ENCODE assay signal across 29 mouse cellular contexts in genomic region chr11:58984657-58985056, GRCm38 (mm10). TPM values are rescaled to one million over a fixed set of nuclear protein-coding genes. Genes with fewer than 3 reads are reported as not detected.
A peak's percentile ranks its signal among the peaks of the same experiment; 100 is the strongest.
DNase-seq lines count a peak whose midpoint lies in the region; ATAC-seq and TF ChIP-seq lines count a peak whose summit lies in the region.
"Had no signal": no experiment of that assay in that cellular context is flagged by ENCODE, and none has a peak within 500 bp of the region (broad histone marks: within the 10 kb centered on the region; RNA-seq: fewer than 3 reads in every experiment).

No protein-coding gene starts in this region.

- no peak for TF ChIP-seq POLR2A in thymus, adult 2 months (IDR thresholded peaks at IDR 0.05; ENCODE audit: control insufficient read depth, extremely low read depth, insufficient read depth, low read length, poor library complexity)

- WGBS in heart, embryonic 11.5 days (ENCODE audit: insufficient replicate concordance) = 87% methylated on average over 7 of the region's 7 CpGs
- 41% methylated on average over 7 of the region's 7 CpGs for WGBS in thymus, adult 2 months

- DNase-seq in heart, postnatal 4 days = no peak
- peak; percentile 36 for DNase-seq in thymus, adult 2 months
- DNase-seq in thymus, postnatal 0 days (ENCODE audit: low spot score) = no peak
- peak; percentile 63 for DNase-seq in thymus, postnatal 14 days
- DNase-seq in urinary bladder, adult 2 months (ENCODE audit: low spot score) = no peak
- DNase-seq: adrenal gland, postnatal 25 days; B cell, adult 2 months; cerebellum, adult 8-10 months; cerebellum, postnatal 25 days; gastrocnemius, postnatal 14 days; kidney, adult 11 months; kidney, postnatal 14 days; layer of hippocampus, adult 9-11 months; liver, embryonic 13.5 days; lung, adult 18-20 months had no signal

- no peaks in the 10 kb centered on the region for H3K27me3 ChIP-seq in heart, embryonic 11.5 days (ENCODE audit: control insufficient read depth, insufficient read depth, low read length)
- H3K27me3 ChIP-seq in thymus, adult 2 months (ENCODE audit: control insufficient read depth, insufficient read depth, low read length) = no peaks in the 10 kb centered on the region
- H3K27me3 ChIP-seq: embryonic facial prominence, embryonic 15.5 days; forebrain, embryonic 12.5 days; limb, embryonic 15.5 days; liver, embryonic 13.5 days; midbrain, embryonic 13.5 days had no signal

- ATAC-seq in heart, embryonic 11.5 days (replicated peaks; ENCODE audit: insufficient number of reproducible peaks, low FRiP score, low TSS enrichment) = no peak
- no peak for ATAC-seq in cerebellum, adult (ENCODE audit: insufficient number of reproducible peaks, low FRiP score, low TSS enrichment)
- ATAC-seq: inflammation-experienced regulatory T-cells, adult 6 months; lung, postnatal 0 days; midbrain, embryonic 13.5 days had no signal

- H3K9me3 ChIP-seq in heart, embryonic 11.5 days (replicated peaks; ENCODE audit: control insufficient read depth, low read length) = no peaks in the 10 kb centered on the region
- H3K9me3 ChIP-seq: embryonic facial prominence, embryonic 10.5 days; embryonic facial prominence, embryonic 15.5 days; forebrain, embryonic 12.5 days; limb, embryonic 10.5 days; limb, embryonic 15.5 days; liver, embryonic 13.5 days; midbrain, embryonic 13.5 days had no signal

- no peak overlapping the region for H3K4me3 ChIP-seq in heart, embryonic 11.5 days (ENCODE audit: low read depth, low read length)
- H3K4me3 ChIP-seq in thymus, adult 2 months (ENCODE audit: control insufficient read depth, insufficient read depth, low read length) = no peak overlapping the region
- H3K4me3 ChIP-seq: embryonic facial prominence, embryonic 10.5 days; embryonic facial prominence, embryonic 15.5 days; forebrain, embryonic 12.5 days; limb, embryonic 10.5 days; limb, embryonic 15.5 days; liver, embryonic 13.5 days; midbrain, embryonic 13.5 days had no signal

- H3K9ac ChIP-seq in heart, embryonic 11.5 days (ENCODE audit: low read depth, low read length) = peak overlapping the region; percentile 43; the same call in 1 of the 2 replicates
- H3K9ac ChIP-seq: embryonic facial prominence, embryonic 15.5 days; forebrain, embryonic 12.5 days; hindbrain, embryonic 14.5 days; limb, embryonic 15.5 days; liver, embryonic 13.5 days; midbrain, embryonic 13.5 days had no signal

- peak overlapping the region; percentile 90 for H3K27ac ChIP-seq in heart, embryonic 11.5 days (ENCODE audit: low read depth, low read length)
- H3K27ac ChIP-seq in thymus, adult 2 months (ENCODE audit: control insufficient read depth, insufficient read depth, low read length) = peak overlapping the region; percentile 9; the same call in 1 of the 2 replicates
- H3K27ac ChIP-seq: embryonic facial prominence, embryonic 10.5 days; embryonic facial prominence, embryonic 15.5 days; forebrain, embryonic 12.5 days; hindbrain, embryonic 14.5 days; limb, embryonic 10.5 days; limb, embryonic 15.5 days; liver, embryonic 13.5 days; macrophage; midbrain, embryonic 13.5 days had no signal

- peak overlapping the region; percentile 22; the same call in 1 of the 2 replicates for H3K4me2 ChIP-seq in heart, embryonic 11.5 days
- H3K4me2 ChIP-seq: embryonic facial prominence, embryonic 15.5 days; forebrain, embryonic 12.5 days; hindbrain, embryonic 14.5 days; limb, embryonic 15.5 days; liver, embryonic 13.5 days; midbrain, embryonic 13.5 days had no signal

- H3K36me3 ChIP-seq in heart, embryonic 11.5 days (ENCODE audit: control insufficient read depth, insufficient read depth, low read length) = peaks cover 14% of the 10 kb centered on the region
- peaks cover 44% of the 10 kb centered on the region for H3K36me3 ChIP-seq in thymus, adult 2 months (ENCODE audit: control insufficient read depth, insufficient read depth, low read length)

- peaks cover 65% of the 10 kb centered on the region for H3K4me1 ChIP-seq in heart, embryonic 11.5 days (ENCODE audit: control insufficient read depth, insufficient read depth, low read length)
- H3K4me1 ChIP-seq in thymus, adult 2 months (replicated peaks; ENCODE audit: control insufficient read depth, insufficient read depth, low read length) = peaks cover 50% of the 10 kb centered on the region

- no peak for TF ChIP-seq CTCF in thymus, adult 2 months (IDR thresholded peaks at IDR 0.05; ENCODE audit: borderline replicate concordance, control insufficient read depth, extremely low read depth, insufficient read depth, low read length, poor library complexity)

RNA-seq across cellular contexts. Expression of gene Trim11, which starts 6.8 kb away (rescaled TPM):
- 26.1 and 27.5 TPM in 2 replicates for polyA plus RNA-seq in heart, embryonic 11.5 days (2014; fragmentation: Nextera tagmentation; extraction: Ambion mirVana)
- total RNA-seq in heart, postnatal 4 days (2021) = 10 to 100 TPM; 21.3 TPM
- 114 and 119 TPM in 2 replicates for polyA plus RNA-seq in thymus, adult 2 months (2012; rRNA removed)
- polyA plus RNA-seq in thymus, postnatal 0 days (2015; fragmentation: Nextera tagmentation; extraction: Ambion mirVana) = 49.6 and 54.0 TPM in 2 replicates
- 27.1 and 28.1 TPM in 2 replicates for polyA plus RNA-seq in urinary bladder, adult 2 months (2012; rRNA removed)

RNA-seq across cellular contexts. Expression of gene Hist3h2a, which starts 30.2 kb away (rescaled TPM):
- 22.5 and 23.3 TPM in 2 replicates for polyA plus RNA-seq in heart, embryonic 11.5 days (2014; fragmentation: Nextera tagmentation; extraction: Ambion mirVana)
- 10 to 100 TPM; 46.8 to 50.0 TPM for total RNA-seq in heart, postnatal 4 days (2021)
- 45.9 and 51.0 TPM in 2 replicates for polyA plus RNA-seq in thymus, adult 2 months (2012; rRNA removed)
- polyA plus RNA-seq in thymus, postnatal 0 days (2015; fragmentation: Nextera tagmentation; extraction: Ambion mirVana) = 52.3 and 52.8 TPM in 2 replicates
- 22.0 and 27.2 TPM in 2 replicates for polyA plus RNA-seq in urinary bladder, adult 2 months (2012; rRNA removed)

RNA-seq across cellular contexts. Expression of gene Trim17, which starts 30.2 kb away (rescaled TPM):
- 1.0 and 1.1 TPM in 2 replicates for polyA plus RNA-seq in heart, embryonic 11.5 days (2014; fragmentation: Nextera tagmentation; extraction: Ambion mirVana)
- total RNA-seq in heart, postnatal 4 days (2021) = under 1 TPM in 1 of 2 experiments, not detected in 1; 0.10 TPM
- polyA plus RNA-seq in thymus, adult 2 months (2012; rRNA removed) = 0.31 and 0.47 TPM in 2 replicates
- polyA plus RNA-seq in thymus, postnatal 0 days (2015; fragmentation: Nextera tagmentation; extraction: Ambion mirVana) = 0.29 and 0.44 TPM in 2 replicates
- polyA plus RNA-seq in urinary bladder, adult 2 months (2012; rRNA removed) = 0.23 and 0.49 TPM in 2 replicates
- total RNA-seq: hematopoietic stem cell, adult 5-6 weeks; megakaryocyte-erythroid progenitor cell, adult 5-6 weeks had no signal

RNA-seq across cellular contexts. Expression of gene Hist3h2ba, which starts 35.9 kb away (rescaled TPM):
- 6.4 and 8.4 TPM in 2 replicates for polyA plus RNA-seq in heart, embryonic 11.5 days (2014; fragmentation: Nextera tagmentation; extraction: Ambion mirVana)
- total RNA-seq in heart, postnatal 4 days (2021) = 10 to 100 TPM; 21.8 to 22.6 TPM
- polyA plus RNA-seq in thymus, adult 2 months (2012; rRNA removed) = 47.2 and 96.5 TPM in 2 replicates
- polyA plus RNA-seq in thymus, postnatal 0 days (2015; fragmentation: Nextera tagmentation; extraction: Ambion mirVana) = 50.8 and 57.5 TPM in 2 replicates
- 1.3 and 2.2 TPM in 2 replicates for polyA plus RNA-seq in urinary bladder, adult 2 months (2012; rRNA removed)
- polyA plus RNA-seq: macrophage had no signal

RNA-seq across cellular contexts. Expression of gene Rnf187, which starts 45.9 kb away (rescaled TPM):
- polyA plus RNA-seq in heart, embryonic 11.5 days (2014; fragmentation: Nextera tagmentation; extraction: Ambion mirVana) = 172 and 192 TPM in 2 replicates
- total RNA-seq in heart, postnatal 4 days (2021) = 100 to 1,000 TPM; 161 to 165 TPM
- 335 and 488 TPM in 2 replicates for polyA plus RNA-seq in thymus, adult 2 months (2012; rRNA removed)
- 245 and 268 TPM in 2 replicates for polyA plus RNA-seq in thymus, postnatal 0 days (2015; fragmentation: Nextera tagmentation; extraction: Ambion mirVana)
- polyA plus RNA-seq in urinary bladder, adult 2 months (2012; rRNA removed) = 137 and 140 TPM in 2 replicates

Comparison
In these comparisons a context has a peak if more than half of its experiments do, and no peak if none do; other contexts are left out.
1. DNase-seq: peak in thymus, adult 2 months (single experiment) and thymus, postnatal 14 days (single experiment); none in heart, postnatal 4 days (single experiment), thymus, postnatal 0 days (single experiment) and urinary bladder, adult 2 months (single experiment).